Mouse (Mus musculus) gastrocnemius, postnatal 14 days (tissue): ENCODE measurements around the gene Nosip. TPM values are rescaled to one million over a fixed set of nuclear protein-coding genes. Genes with fewer than 3 reads are reported as not detected.

Experiments
- DNase-seq: peaks from one replicate; pipeline ENCODE4 v3.0.0; 2021; ENCODE audit warnings: mixed read lengths
- intact Hi-C: fragments of 180-260 bp; cut with DNase I; formaldehyde crosslinking; loops from one replicate; pipeline ENCODE4 v1.15.1; 2025; ENCODE audit warnings: low total_unique reads
- total RNA-seq, 2 experiments: library from RNA; stranded (reverse); gene quantifications; 2 replicates each; pipeline ENCODE4 v1.2.3; 2021

The Nosip gene
- total RNA-seq, 2 experiments from 2014 or later, result 34.3 to 35.2 TPM

DNA sequence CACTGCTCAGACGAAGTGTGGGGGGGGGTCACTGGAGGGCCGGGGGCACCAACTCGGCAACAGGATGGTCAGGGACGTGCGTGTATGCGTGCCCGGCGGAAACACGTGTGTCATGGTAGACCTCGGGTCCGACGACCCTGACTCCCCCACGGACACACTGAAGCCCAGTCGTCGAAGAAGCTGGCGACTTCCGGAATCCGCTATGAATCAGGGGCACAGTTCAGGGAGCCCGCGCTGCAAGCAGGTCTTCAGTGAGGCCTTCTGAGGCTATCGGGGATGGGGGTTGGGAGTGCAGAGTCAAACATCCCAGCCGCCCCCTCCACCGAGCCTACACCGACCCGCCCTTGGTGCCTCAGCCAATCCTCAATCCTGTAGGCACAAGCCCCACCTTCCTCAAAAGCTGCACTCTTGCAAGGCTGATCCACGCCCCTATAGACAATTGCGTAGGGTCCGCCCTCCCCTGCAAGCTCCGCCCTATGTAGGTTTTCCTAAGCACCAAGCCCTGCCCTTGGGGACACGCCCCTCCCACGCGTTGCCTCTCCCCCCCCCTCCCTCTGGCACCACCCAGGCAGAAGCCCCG lies 8.2 kb upstream of the Nosip start:
- peak; percentile 92 for DNase-seq
- intact Hi-C loops, result no loop called here

- intact Hi-C loops, result no loop called here
- DNase-seq, result no peak
Observed at GRCm38 (mm10) chr7:45056329-45056971, 5.8 kb upstream of the Nosip start.

DNA sequence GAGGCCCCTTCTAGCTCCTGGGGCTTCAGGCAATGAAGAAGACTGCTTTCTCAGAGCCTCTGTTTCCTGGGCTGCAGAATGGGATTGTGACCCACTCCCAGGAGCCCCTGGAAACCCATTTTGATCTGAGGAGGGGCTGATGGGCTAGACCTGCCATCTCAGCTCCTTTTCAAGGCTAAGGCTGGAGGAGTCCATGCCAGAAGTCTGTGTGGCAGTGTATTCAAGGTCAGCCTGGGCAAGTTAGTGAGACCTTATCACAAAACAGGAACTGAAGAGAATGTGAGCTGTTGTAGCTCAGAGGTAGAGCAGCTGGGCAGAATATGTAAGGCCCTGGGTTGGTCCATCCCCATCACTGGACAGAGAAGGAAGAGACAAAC lies 5.3 kb upstream of the Nosip start:
- DNase-seq, result no peak
- intact Hi-C loops, result no loop called here

DNA sequence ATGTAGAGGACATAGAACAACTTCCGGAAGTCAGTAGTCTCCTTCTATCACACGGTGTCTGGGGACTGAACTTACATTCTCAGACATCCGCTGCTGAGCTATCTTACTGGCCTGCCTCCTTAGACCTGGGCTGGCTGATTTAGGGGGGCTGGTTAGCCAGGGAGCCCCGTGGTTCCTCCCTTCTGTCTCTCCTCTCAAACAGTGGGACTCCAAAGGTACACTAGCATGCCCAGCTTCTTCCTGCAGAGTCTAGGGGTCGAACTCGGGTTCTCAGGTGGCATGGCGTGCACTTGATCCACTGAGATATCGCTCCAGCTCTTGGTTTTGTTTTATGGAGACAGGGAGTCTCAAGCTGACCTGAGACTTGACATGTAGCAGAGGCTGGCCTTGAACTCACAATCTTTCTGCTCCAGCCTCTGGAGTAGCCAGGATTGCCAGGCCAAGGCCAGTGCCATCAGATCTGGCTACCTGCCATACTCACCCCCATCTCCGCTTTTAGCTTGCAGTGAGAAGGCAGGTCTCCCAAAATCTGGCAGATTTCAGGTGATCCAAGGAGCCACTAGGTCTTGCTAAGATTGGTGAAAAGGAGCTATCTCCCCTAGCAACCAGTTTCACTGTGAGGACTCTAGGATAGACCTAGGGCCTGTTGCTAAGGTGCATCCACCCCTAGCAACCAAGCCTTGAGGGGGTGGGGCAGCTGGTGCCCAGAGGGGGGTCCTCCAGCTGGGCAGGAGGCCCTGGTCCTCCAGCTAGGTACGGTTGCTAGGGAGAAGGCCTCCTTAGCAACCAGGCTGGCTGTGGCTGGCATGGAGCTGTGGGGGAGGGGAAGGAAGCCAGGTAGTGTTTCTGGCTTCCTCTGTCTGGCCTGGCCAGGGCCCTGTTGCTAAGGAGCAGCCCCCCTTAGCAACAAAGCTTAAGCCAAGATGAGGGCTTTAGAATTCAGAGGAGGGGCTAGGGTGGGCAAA lies 3.3 kb upstream of the Nosip start:
- intact Hi-C loops, result no loop called here
- DNase-seq, result no peak

DNA sequence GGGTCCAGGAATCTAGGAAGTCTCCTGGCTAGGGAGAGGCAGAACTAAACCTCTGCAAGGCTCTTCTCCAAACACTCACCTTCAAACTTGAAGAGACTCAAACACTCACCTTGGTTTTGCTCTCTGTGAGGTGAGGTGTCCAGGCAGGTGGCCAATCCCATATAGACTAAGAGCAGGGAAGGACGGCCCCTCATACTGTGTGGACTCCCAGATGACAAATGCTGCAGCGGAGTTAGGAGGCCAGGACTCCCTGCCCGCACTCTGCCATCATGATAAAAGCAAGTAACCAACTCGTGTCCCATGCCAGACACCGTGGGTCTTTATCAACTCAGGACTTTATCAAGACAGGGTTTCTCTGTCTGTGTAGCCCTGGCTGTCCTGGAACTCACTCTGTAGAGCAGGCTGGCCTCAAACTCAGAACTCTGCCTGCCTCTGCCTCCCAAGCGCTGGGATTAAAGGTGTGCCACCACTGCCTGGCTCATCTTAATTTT lies 1.6 kb upstream of the Nosip start:
- intact Hi-C loops, result no loop called here
- DNase-seq, result no peak

DNA sequence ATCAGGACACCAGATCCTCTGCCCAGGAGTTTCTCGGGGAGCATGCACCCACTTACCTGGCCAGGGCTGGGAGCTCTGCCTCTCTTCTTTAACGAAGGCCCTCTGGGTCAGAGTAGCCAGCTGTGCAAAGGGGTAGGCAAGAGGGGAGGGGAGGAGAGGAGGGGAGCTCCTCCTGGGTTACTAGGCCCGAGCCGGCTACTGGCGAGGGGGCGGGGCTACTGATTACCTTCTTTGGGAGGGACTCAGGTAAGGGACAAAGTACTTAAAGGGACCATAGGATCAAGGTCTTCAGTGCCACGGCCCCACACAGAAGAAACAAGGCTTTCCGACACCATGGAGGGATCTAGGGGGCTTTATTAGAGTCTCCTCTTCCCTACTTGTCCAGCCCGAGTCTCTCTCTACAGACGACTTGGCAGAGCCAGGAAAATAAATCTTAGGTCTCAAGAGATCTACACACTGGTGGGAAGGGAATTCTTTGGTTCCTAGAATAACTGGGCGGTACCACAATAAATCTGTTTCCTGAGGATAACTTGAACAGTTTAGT lies 625 bp upstream of the Nosip start:
- intact Hi-C loops, result no loop called here
- DNase-seq, result no peak

- no peak for DNase-seq
- intact Hi-C loops, result no loop called here
Observed at GRCm38 (mm10) chr7:45067190-45067999, 5.2 kb downstream of the Nosip start.

DNA sequence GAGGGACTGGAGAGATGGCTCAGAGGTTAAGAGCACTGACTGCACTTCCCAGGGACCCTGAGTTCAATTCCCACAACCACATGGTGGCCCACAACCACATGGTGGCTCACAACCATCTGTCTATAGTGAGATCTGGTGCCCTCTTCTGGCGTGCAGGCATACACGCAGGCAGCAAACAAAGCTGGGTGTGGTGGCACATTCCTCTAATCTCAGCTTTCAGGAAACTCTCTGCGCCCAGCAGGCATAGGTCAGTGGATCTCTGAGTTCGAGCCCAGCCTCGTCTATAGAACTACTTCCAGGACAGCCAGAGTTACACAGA lies 5.7 kb downstream of the Nosip start:
- DNase-seq, result peak; percentile 53
- intact Hi-C loops, result no loop called here

DNA sequence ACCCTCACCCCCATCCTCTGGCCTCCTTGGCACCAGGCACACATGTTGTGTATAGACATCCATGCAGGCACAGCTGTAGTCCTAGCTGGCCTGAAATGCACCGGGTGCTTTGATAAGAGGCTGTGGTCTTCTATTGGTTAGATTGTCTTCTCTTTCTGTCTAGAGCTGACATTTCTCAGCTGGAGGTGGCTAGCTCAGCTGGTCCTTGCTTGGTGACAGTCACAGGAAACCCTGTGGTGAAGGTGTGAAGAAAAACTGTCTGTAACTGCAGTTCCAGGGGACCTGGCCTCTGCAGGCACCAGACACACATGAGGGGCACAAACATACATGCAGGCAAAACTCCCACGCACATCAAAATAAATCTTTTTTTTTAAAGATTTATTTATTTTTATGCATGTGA lies 7.4 kb downstream of the Nosip start:
- DNase-seq, result no peak
- intact Hi-C loops, result no loop called here

GRCm38 (mm10) chr7:45072230-45072629 lies 10.0 kb downstream of the Nosip start:
- no peak for DNase-seq
- intact Hi-C loops, result no loop called here

DNA sequence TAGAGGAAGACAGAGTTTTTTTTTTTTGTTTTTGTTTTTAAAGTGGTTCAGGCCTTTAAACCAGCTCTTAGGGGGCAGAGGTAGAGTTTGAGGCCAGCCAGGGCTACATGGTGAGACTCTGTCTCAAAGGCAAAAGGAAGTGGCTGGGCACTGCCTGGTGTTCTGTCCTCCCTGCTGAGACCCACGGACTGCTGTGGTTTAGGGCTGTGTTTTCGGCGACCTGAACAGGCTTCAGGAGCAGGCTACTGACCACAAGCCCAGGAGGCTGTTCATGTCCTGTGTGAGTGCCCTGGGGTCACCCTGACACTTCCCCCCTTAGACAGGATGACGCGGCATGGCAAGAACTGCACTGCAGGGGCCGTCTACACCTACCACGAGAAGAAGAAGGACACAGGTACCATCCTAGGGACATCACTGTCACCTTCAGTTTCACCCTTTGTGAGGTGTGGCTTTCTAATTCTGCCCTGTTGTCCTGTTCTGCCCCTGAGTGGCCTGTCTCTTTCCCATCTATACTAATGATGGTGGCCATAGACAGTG lies 11.0 kb downstream of the Nosip start:
- intact Hi-C loops, result no loop called here

GRCm38 (mm10) chr7:45073949-45074348 lies 11.7 kb downstream of the Nosip start:
- intact Hi-C loops, result no loop called here
- no peak for DNase-seq

More for the DNA sequence above, 11.0 kb downstream of the Nosip start:
- no peak for DNase-seq

DNA sequence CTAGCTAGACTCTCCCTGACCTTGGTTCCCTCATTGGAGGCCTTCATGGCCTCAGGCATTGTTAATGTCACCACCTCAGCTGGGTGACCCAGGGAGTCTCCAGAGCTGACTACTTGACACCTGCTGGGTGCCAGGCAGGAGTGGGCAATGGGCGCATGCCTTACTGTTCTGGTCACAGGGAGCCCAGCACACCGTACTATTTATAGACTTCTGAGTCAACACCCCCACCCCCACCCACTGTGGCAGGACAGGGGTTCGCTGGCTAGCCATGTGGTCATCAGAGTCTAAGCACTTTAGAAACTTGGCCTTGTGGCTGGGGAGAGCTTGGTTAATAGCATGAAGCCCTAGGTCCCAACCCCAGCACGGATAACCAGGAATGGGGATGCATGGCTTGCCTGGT lies 13.2 kb downstream of the Nosip start:
- peak; percentile 57 for DNase-seq
- intact Hi-C loops, result no loop called here

GRCm38 (mm10) chr7:45076501-45076900 lies 14.3 kb downstream of the Nosip start:
- no peak for DNase-seq
- intact Hi-C loops, result no loop called here

GRCm38 (mm10) chr7:45077322-45077721 lies 15.1 kb downstream of the Nosip start:
- intact Hi-C loops, result no loop called here
- no peak for DNase-seq

DNA sequence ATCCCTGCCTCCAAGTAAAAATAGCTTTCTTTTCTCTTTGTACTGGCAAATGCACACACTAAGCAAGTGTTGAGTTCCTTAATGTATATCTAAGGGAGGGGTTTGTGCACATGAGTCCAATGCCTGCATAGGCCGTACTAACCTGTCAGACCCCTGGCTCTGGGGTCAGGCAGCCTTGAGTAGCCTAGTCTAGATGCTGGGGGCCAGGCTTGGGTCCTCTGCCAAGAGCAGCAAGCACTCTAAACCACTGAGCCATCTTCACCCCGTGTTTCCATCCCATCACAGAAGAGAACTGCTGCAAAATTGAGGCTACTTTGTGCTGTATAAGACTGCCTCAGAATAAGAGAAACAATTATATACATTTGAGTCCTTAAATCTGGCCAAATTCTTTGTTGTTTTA lies 15.6 kb downstream of the Nosip start:
- no peak for DNase-seq
- intact Hi-C loops, result loop anchor here (2.0 kb wide), 1 partner anchor 59 kb away; the partner anchor contains the start of genes Flt3l and Gm45713

DNA sequence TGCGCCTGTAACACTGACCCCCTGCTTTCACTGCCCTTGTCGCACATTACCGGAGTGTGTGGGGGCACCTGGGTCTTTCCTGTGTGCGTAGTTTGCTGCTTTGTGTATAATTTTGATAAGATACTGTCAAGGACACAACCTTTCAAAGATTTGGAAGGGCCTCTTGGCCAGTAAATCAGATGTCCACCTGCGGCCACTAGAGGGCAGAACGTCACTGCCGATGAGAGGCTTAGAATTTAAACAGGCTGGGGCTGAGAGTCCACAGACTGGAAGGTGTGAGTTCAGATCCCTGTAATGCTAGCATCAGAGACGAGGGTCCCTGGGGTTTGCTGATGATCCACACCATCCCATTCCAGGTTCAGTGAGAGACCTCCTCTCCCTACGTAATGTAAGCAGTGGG lies 16.3 kb downstream of the Nosip start:
- intact Hi-C loops, result loop anchor here (2.0 kb wide), 1 partner anchor 58 kb away; the partner anchor contains the start of genes Flt3l and Gm45713
- peak; percentile 77 for DNase-seq

- intact Hi-C loops, result loop anchor here (2.0 kb wide), 1 partner anchor 57 kb away; the partner anchor contains the start of genes Flt3l and Gm45713
- peak; percentile 88 for DNase-seq
Observed at GRCm38 (mm10) chr7:45079856-45080255, 17.6 kb downstream of the Nosip start.

DNA sequence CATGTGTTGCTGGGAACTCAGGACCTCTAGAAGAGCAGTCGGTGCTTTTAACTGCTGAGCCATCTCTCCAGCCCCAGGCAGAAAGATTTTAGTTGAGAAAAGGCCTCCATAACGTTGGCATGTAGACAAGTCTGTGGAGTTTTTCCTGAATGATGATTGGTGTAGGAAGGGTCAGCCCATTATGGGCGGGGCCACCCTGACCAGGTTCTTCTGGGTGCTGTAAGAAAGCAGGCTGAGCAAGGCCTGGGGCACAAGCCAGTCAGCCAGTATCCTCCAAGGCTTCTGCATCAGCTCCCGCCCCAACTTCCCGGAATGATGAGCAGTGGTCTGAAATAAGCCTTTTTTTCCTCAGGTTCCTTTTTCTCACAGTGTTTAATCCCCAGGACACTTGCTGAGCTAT lies 18.8 kb downstream of the Nosip start:
- intact Hi-C loops, result no loop called here
- DNase-seq, result no peak
